8 mouse cellular contexts compared by ENCODE assay signal in genomic region chr5:148952419-148952818, GRCm38 (mm10). TPM values are rescaled to one million over a fixed set of nuclear protein-coding genes. Genes with fewer than 3 reads are reported as not detected.
DNase-seq lines count a peak whose midpoint lies in the region.

No protein-coding gene starts in this region.

- intact Hi-C loops in gastrocnemius, postnatal 14 days (cut with DNase I; ENCODE audit: low total_unique reads), result no loop called here

- peak; percentile 54 for DNase-seq in gastrocnemius, postnatal 10 days
- no peak for DNase-seq in gastrocnemius, postnatal 14 days
- DNase-seq in right cerebral cortex, postnatal 4 days, result peak; percentile 42
- no peak for DNase-seq in right cerebral cortex, adult 2 months (ENCODE audit: low spot score in 2 of 2)
- DNase-seq in induced T-regulatory cell, adult 2 months (ENCODE audit: low read depth), result peak; percentile 76
- peak; percentile 51 to 81 for DNase-seq in spleen, postnatal 10 days (ENCODE audit: low spot score in 2 of 2)
- no peak for DNase-seq in ovary, postnatal 14 days (ENCODE audit: low spot score)
- DNase-seq in right cerebral cortex, postnatal 36 days (ENCODE audit: low spot score in 2 of 2), result no peak

RNA-seq across cellular contexts. Expression of gene Katnal1, which starts 23.3 kb away (rescaled TPM):
- total RNA-seq in gastrocnemius, postnatal 10 days (2021), result 1 to 10 TPM; 5.5 to 6.9 TPM
- 1 to 10 TPM; 3.7 to 3.9 TPM for total RNA-seq in gastrocnemius, postnatal 14 days (2021)

RNA-seq across cellular contexts. Expression of gene Gm42791, which starts 42.5 kb away (rescaled TPM):
- 1 to 10 TPM in 1 of 2 experiments, under 1 TPM in 1; 0.89 to 3.7 TPM for total RNA-seq in gastrocnemius, postnatal 10 days (2021)
- 1 to 10 TPM; 1.1 to 1.5 TPM for total RNA-seq in gastrocnemius, postnatal 14 days (2021)

Comparison
In these comparisons a context has a peak if more than half of its experiments do, and no peak if none do; other contexts are left out.
1. DNase-seq: peak in gastrocnemius, postnatal 10 days (single experiment), right cerebral cortex, postnatal 4 days (single experiment), induced T-regulatory cell, adult 2 months (single experiment) and spleen, postnatal 10 days (2 of 2); none in gastrocnemius, postnatal 14 days (single experiment), right cerebral cortex, adult 2 months (0 of 2), ovary, postnatal 14 days (single experiment) and right cerebral cortex, postnatal 36 days (0 of 2).